Mouse (Mus musculus): ENCODE data around the gene Olfr134. TPM values are rescaled to one million over a fixed set of nuclear protein-coding genes. Genes with fewer than 3 reads are reported as not detected.
"Not testable (repeated sequence)": the region's sequence is repeated elsewhere in the genome, so short reads cannot be mapped to it uniquely, and the experiment has no call there.

Gene Olfr134
- total RNA-seq (2021): not detected
- long read RNA-seq, experiment 1: 0 reads
- long read RNA-seq, experiment 2: 0 reads

DNA sequence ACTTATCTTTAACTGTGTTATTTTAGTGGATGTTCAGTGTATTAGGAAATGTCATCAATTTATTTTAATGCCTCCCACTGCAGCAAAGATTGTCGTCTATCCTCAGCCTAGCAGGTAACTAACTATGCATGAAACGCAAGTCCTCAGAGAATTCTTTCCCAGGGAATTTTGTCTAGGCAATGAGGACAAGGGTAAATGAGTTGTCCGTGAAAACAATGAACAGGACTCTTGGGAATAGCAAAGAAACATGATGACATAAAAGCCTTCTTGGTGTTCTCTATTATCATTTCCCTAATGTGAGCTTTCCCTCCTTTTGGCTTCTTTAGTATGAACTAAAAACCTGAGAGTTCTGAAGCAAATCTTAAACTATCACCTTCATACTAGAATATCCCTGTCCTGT lies at the start of gene Olfr134:
Gene Olfr134 (plus strand): TSS at position 301 of the 400 bp plus-strand sequence.
- no peak for TF ChIP-seq CTCF (IDR thresholded peaks at IDR 0.05)
- intact Hi-C loops (cut with DNase I): no loop called here

DNA sequence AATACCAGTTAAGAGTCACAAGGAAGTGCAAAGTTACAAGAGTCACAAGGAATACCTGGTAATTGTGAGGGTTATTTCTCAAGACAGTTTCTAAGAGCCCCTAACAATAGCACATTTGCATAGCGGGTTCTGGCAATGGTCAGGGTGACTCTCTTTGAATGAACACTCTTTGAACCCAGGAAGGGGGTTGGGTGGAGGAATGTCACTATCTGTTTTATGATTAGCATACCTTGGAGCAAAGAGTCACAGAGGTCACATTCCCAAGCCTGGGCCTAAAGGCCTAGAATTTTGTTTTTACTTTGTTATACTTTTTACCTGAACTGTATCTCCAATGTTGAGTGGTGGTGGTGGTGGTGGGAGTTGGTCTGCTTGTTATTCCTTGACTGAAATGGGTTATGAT lies 47.0 kb upstream of the Olfr134 start:
- intact Hi-C loops (cut with DNase I); H3K27ac ChIP-seq; DNase-seq (ENCODE audit: extremely low spot score in 1 of 2, low spot score in 2 of 2); H3K4me3 ChIP-seq: not testable (repeated sequence)

More for the DNA sequence above, at the start of gene Olfr134:
- no peak within 1 kb of the TSS for H3K27ac ChIP-seq
- H3K4me3 ChIP-seq: no peak within 1 kb of the TSS
- no peak for DNase-seq (ENCODE audit: extremely low spot score in 1 of 2, low spot score in 2 of 2)

DNA sequence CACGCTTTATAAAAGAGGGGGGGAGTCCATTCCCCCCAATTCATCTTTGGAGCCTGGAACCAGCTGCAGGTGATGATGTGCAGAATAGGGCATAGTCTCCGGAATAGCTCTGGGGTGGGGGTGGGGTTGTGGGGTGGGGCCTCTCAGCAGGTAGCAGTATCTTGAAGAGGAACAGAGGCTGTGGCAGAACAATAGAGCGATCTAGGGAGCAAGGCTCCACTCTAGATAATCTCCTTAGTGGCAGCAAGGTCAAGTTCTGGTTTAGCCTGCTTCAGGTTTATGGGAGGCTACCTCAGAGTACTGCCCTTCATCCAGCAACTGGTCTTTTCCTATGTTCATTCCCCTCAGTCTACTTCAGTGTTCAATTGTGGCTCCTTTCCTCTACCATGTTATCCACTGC lies 45.8 kb upstream of the Olfr134 start:
- DNase-seq (ENCODE audit: extremely low spot score in 1 of 2, low spot score in 2 of 2); intact Hi-C loops (cut with DNase I); H3K4me3 ChIP-seq; H3K27ac ChIP-seq: not testable (repeated sequence)

DNA sequence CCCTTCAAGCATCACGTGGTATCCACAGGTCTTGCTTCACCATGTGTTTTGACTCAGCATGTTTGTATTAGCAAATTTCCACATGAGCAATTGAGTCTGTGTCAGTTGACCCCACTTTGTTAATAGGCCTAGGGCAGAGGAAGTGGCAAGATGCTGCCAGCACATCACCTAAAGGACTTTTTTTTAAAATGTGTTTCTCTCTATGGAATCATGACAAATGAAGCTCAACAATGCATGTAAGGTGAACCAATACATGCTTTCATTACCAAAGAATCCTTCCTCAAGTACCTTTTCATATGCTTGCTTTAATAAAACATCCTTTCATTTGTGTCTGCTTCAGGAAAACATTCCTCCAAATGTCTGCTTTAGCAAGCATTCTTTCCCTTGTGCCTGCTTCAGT lies 36.8 kb upstream of the Olfr134 start, which contains the start of gene Olfr132:
Gene Olfr132 (minus strand): TSS at position 101 of the 400 bp plus-strand sequence.
- no peak for TF ChIP-seq CTCF (IDR thresholded peaks at IDR 0.05)
- intact Hi-C loops (cut with DNase I): no loop called here
- no peak for DNase-seq (ENCODE audit: extremely low spot score in 1 of 2, low spot score in 2 of 2)

DNA sequence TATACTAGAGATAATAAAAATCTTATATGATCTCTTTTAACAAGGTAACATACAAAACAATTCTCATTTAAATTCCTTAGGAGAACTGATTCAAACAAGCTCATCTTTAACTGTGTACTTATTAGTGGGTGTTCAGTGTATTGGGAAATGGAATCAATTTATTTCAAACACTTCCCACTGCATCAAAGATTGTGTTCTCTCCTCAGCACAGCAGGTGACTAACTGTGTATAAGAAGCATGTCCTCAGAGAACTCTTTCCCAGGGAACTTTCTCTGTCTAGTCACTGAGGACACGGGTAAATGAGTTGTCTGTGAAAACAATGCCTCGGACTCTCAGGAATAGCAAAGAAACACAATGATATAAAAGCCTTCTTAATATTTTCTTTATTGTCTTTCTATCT lies 26.2 kb upstream of the Olfr134 start, which contains the start of gene Olfr133:
Gene Olfr133 (plus strand): TSS at position 301 of the 400 bp plus-strand sequence.
- no peak within 1 kb of the TSS for H3K4me3 ChIP-seq
- DNase-seq (ENCODE audit: extremely low spot score in 1 of 2, low spot score in 2 of 2): no peak
- intact Hi-C loops (cut with DNase I): no loop called here
- no peak within 1 kb of the TSS for H3K27ac ChIP-seq
- TF ChIP-seq CTCF (IDR thresholded peaks at IDR 0.05): no peak

More for the DNA sequence above, 36.8 kb upstream of the Olfr134 start, which contains the start of gene Olfr132:
- H3K4me3 ChIP-seq: no peak within 1 kb of the TSS
- H3K27ac ChIP-seq: no peak within 1 kb of the TSS

DNA sequence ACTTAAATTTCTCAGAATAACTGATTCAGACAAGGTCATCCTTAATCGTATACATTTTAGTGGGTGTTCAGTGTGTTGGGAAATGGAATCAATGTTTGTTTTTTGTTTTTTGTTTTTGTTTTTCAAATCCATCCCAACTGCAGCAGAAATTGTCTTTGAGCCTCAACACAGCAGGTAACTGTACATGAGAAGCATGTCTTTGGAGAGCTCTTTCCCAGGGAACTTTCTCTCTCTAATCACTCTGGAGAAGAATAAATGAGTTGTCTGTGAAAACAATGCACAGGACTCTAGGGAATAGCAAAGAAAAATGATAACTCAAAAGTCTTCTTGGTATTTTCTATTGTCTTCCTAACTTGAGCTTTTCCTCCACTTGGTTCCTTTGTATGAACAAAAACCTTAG lies 32.8 kb downstream of the Olfr134 start, which contains the start of gene Olfr135:
Gene Olfr135 (plus strand): TSS at position 301 of the 400 bp plus-strand sequence.
- Histone ChIP-seq H3K27ac (no peak within 1 kb of the TSS), H3K4me3 (no peak within 1 kb of the TSS)
- intact Hi-C loops (cut with DNase I): no loop called here
- TF ChIP-seq CTCF (IDR thresholded peaks at IDR 0.05): no peak
- DNase-seq (ENCODE audit: extremely low spot score in 1 of 2, low spot score in 2 of 2): no peak

Other genes with a start within 250 kb of the Olfr134 start
- gene Olfr761, start 218.3 kb upstream of the Olfr134 start, total RNA-seq (2021): not detected
- not detected for gene Olfr129, start 111.3 kb upstream of the Olfr134 start, total RNA-seq (2021)
- not detected for gene Olfr130, start 107.5 kb upstream of the Olfr134 start, total RNA-seq (2021)
- not detected for gene Olfr131, start 82.7 kb upstream of the Olfr134 start, total RNA-seq (2021)
- not detected for gene Olfr132, start 36.9 kb upstream of the Olfr134 start, total RNA-seq (2021)
- gene Olfr133, start 26.1 kb upstream of the Olfr134 start, total RNA-seq (2021): not detected
- gene Olfr135, start 32.9 kb downstream of the Olfr134 start, total RNA-seq (2021): not detected
- not detected for gene Olfr138, start 89.6 kb downstream of the Olfr134 start, total RNA-seq (2021)
- not detected for gene Olfr137, start 136.2 kb downstream of the Olfr134 start, total RNA-seq (2021)
- gene Olfr136, start 158.4 kb downstream of the Olfr134 start, total RNA-seq (2021): not detected
- gene Esp36, start 248.8 kb downstream of the Olfr134 start, total RNA-seq (2021): not detected

Data from left cerebral cortex, adult 2 months (tissue).